Mouse (Mus musculus): Measurements from ENCODE around the gene Cep95. TPM values are rescaled to one million over a fixed set of nuclear protein-coding genes. Genes with fewer than 3 reads are reported as not detected.

Cep95 gene
- polyA plus RNA-seq (2012; ENCODE audit: low replicate concordance): 2.0 and 4.0 TPM in 2 replicates

DNA sequence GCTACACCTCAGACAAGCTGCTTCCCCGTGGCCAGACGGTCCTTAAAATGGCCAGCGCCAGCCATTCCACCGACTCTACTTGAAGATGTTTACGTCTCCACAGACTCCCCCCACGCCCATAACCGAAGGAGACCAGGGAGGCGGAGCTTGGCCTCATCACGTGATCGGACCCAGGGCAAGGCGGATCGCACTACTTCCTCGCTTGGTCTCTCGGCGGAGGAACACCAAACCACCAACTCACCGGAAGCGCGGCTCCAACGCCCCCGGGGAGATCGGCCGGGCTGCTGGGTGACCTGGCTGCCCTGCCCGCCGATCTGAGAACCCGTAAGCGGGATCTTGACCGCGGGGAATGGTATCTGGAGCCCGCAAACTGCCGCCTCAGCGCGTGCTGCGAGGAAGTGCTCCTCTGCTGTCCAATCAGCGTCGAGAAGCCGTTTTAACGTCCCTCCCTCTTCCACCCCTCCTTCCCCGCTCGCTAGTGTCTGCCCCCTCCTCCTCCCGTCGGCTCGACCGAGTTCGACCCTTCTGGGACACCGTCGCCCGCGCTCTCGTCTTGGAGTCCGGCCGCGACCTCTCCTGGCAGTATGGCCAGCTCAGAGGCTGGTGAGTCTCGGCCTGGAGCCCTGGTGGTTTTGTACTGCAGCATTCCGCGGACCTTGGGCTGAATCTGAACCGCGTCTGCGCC lies at the start of gene Cep95, which contains the start of gene Ddx5:
Cep95 (plus strand) TSS at position 478 of the 685 bp plus-strand sequence.
Ddx5 (minus strand) TSS at position 411 of the 685 bp plus-strand sequence.

DNA sequence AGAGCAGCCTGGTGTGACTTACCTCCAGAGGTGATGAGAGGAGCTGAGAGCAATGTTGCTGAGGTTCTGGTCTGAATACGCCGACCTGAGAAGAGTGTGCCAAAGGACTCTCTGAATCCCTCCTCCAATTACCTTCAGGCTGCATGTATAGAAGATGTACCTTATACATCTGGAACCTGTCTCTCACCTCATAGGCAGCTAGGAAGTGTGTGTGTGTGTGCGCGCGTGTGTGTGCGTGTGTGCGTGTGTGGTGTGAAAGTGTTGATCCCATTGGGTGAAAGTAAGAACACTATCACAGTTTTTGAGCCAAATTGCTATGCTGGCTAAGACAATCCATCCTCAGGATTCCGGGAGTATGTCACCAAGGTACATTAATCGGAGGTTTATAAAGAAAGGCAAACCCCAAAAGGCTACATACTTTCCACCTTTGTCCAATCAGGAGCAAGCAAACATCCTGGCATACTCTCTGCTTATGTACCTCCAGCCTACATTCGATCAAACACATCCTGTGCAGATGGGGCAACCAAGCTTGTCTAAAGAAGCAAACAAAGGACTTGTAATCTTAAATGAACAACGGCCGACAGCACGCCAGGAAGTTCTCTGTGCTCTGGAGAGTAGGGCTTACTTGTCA lies 38.8 kb upstream of the Cep95 start, which contains the start of gene Pecam1:
Pecam1 (minus strand) TSS at position 508 of the 631 bp plus-strand sequence.

DNA sequence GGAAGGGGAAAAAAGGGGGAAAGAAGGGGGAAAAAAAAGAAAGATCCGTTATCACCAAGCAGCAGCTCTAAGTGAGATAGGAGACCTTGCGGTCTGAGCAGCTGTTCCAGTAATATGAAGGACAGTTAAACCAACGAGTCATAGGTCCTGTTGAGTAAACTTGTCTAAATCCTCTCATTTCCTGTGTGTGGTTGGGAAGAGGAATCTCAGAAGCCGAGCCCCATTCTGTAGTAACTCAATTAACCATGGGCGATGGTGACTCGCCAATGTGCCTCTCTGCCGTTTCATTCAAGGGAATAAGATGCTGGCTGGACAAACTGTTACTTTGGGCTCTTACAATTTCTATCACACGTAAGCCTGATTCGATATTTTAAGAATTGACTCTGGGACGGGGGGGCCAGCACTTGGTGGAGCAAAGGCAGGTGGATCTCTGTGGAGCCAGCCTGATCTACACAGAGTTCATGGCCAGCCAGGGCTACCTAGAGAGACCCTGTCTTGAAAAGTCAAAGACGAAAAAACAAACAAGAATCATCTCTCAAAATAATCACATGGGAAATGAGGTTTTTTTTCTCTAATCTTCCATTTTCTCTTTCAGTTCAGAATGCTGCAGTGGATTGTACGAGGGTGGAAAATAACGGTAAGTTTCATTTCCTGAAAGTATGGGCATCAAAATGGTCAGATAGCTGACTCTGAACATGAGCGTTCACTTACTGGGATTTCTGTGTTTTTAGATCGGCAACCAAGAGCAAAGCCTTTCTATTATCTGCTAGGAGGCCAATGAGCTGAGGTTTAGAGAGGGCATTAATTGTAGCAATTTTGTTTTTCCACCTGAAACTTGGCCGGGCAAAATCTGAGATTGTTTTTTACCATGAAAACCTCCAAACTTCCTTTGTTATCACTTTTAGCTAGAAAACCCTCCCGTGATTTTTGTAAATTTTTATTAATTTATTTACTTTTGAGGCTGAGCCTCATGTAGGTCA lies 37.7 kb upstream of the Cep95 start, which contains the start of gene Milr1:
Milr1 (plus strand) TSS at position 188 of the 980 bp plus-strand sequence.

DNA sequence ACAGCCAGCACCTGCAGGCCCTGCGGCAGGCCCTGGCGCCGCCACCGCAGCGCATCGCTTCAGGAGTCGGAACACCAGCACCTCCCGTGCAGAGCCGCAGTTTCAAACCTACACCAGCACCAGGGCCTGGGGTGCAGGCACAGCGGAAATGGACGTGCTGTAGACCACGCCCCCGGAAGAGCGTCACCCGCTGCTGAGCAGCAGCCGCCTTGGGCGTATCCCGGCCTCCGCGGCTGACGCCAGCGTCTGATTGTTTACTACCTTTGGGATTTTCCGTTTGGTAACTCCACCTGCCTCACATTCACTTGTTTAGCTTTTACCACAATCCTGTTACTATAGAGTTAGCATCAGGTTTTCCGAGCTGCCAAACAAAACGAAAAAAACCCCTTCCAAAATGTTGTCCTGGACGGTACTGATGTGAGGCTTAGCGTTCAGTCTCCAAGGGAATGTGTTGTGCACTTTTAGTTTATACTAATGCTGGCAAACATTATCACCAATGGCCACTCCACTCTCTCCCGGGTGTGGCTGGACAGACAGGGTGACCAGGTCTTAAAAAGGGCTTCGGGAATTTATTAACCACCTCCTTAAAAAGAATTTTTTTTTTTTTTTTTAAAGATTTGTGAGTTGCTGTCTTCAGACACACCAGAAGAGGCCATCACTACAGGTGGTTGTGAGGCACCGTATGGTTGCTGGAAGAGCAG lies 9.5 kb upstream of the Cep95 start, which contains the start of gene Polg2:
Polg2 (minus strand) TSS at position 150 of the 701 bp plus-strand sequence.

Other genes starting within 250 kb of the Cep95 start
- gene Tex2, start 175.8 kb upstream of the Cep95 start, polyA plus RNA-seq (2012; ENCODE audit: low replicate concordance): 4.0 and 7.8 TPM in 2 replicates
- gene Pecam1, start 38.6 kb upstream of the Cep95 start, polyA plus RNA-seq (2012; ENCODE audit: low replicate concordance): 0.83 and 1.5 TPM in 2 replicates
- 0.30 TPM in 1 of 2 replicates, not detected in the other for gene Milr1, start 38.0 kb upstream of the Cep95 start, polyA plus RNA-seq (2012; ENCODE audit: low replicate concordance)
- 1.3 and 2.4 TPM in 2 replicates for gene Polg2, start 9.7 kb upstream of the Cep95 start, polyA plus RNA-seq (2012; ENCODE audit: low replicate concordance)
- 6,052 and 6,515 TPM in 2 replicates for gene Ddx5, start 67 bp upstream of the Cep95 start, polyA plus RNA-seq (2012; ENCODE audit: low replicate concordance)
- 3.5 and 4.0 TPM in 2 replicates for gene Smurf2, start 131.5 kb downstream of the Cep95 start, polyA plus RNA-seq (2012; ENCODE audit: low replicate concordance)
- gene Kpna2, start 210.3 kb downstream of the Cep95 start, polyA plus RNA-seq (2012; ENCODE audit: low replicate concordance): 7.0 and 18.2 TPM in 2 replicates
- 0.64 TPM in 1 of 2 replicates, not detected in the other for gene 1810010H24Rik, start 236.4 kb downstream of the Cep95 start, polyA plus RNA-seq (2012; ENCODE audit: low replicate concordance)

All from leukemia stem cell, adult 10-12 weeks (primary cell).